Mouse (Mus musculus) brain, embryonic 14.5 days (tissue): ENCODE data around the gene Mindy3. TPM values are rescaled to one million over a fixed set of nuclear protein-coding genes. Genes with fewer than 3 reads are reported as not detected.

Experiments
- DNase-seq: peaks from one replicate; pipeline ENCODE4 v3.0.0-alpha.2; 2011; ENCODE audit warnings: low read depth
- CTCF ChIP-seq: fragments of 200-500 bp; IDR thresholded peaks from 2 replicates; pipeline ENCODE4 v1.5.1; 2012; ENCODE audit warnings: inconsistent platforms, mild to moderate bottlenecking, moderate library complexity, borderline replicate concordance; ENCODE audit not compliant: insufficient read depth, insufficient read length; ENCODE audit errors: extremely low read depth
- POLR2A ChIP-seq: fragments of 200-500 bp; IDR thresholded peaks from 2 replicates; pipeline ENCODE4 v1.6.1; 2012; ENCODE audit warnings: mild to moderate bottlenecking, inconsistent platforms, borderline replicate concordance; ENCODE audit not compliant: poor library complexity, insufficient read depth, insufficient read length, severe bottlenecking; ENCODE audit errors: extremely low read depth
- polyA plus RNA-seq: library from polyadenylated mRNA; depleted of rRNA; stranded (reverse); fragments of >200 nt; gene quantifications from 2 replicates; pipeline ENCODE4 v1.2.3, GENCODE M21; 2012

Mindy3 gene
- polyA plus RNA-seq, 1 experiment: 57.1 TPM

DNA sequence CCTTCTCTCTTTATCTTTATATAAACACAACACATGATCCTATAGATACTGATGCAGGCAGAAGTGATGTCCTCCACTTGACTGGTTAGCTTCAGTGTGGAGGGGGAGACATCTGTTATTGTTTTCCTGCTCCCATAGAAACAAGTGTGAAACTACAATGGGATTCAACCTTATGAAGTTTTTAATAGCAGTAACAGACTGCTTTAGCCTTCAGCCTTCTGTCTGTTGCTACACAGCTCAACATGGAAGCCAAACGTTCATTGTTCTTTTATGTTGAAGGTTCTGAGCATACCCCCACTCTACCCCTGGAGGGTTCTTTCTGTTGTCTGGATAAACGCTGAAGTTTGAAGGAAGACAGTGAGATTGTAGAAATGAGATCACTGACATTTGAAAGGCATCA is 87.3 kb downstream of the Mindy3 start:
- TF ChIP-seq CTCF (no peak), POLR2A (no peak)
- peak; percentile 3 for DNase-seq

DNA sequence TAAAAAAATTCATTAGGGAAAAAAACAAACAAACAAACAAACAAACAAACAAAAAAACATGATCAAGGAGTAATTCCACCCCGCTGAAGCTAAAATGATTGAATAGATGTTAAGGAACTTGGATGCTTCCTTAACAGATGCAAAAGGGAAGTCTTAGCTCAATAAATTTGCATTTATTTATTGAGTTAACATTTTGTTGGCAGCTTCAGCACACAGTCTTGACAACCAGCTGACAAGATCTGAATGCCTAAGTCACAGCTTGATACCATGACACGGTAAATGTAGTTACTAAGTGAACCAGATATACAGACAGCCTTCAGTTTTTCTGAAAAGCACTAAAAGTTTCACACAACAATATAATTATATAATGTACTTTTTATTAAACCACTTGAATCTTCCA is 89.7 kb downstream of the Mindy3 start:
- peak; percentile 83 for DNase-seq
- no peak for TF ChIP-seq POLR2A
- TF ChIP-seq CTCF: no peak

DNA sequence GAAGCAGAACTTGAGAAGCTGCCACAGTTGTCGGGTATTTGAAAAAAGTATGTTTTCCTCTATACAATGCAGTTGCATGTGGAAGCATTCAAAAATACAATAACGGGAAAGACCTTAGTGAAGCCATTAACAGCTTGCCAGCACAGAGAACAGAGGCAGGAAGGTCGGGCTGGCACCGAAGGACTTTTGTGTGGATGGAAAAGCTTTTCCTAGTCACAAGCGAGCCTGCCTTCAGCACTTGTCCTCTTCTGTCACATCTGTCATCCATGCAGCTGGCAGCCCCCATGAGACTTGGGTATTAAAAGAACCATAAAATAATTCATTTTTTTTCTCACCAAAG is 90.2 kb downstream of the Mindy3 start:
- peak; percentile 50 for DNase-seq

DNA sequence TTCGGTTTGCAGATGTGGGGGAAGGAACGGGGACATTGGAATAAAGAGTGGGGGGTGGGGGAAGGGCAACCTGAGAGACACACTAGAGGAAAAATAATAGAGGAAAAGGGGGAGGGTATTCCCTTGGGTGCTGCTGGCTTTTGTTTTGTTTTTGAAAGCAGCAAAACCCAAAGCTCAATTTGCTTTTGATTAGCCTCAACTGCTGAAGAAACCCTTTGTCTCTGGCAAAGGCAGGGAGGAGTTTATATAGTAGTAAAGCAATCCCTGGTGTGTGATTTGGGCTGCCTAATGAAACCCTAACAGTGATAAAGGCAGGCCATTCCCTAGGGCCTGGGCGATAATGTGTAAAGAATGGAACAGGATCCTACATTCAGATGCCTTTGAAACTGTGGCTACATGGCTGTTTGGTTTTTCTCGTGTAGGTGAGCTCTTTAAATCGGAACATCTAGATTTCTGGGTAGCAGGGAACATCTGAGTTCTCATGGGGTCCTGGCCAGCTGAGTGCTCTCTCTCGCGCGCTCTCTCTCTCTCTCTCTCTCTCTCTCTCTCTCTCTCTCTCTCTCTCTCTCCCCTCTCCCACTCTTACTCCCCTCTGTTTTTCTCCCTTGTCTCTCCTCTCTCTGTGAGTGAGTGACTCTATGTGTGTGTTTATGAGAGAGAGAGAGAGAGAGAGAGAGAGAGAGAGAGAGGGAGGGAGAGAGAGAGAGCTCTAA is 90.8 kb downstream of the Mindy3 start:
- DNase-seq: peak; percentile 66
- TF ChIP-seq POLR2A: no peak
- no peak for TF ChIP-seq CTCF

More for the DNA sequence above, 90.2 kb downstream of the Mindy3 start:
- TF ChIP-seq POLR2A (no peak), CTCF (no peak)

DNA sequence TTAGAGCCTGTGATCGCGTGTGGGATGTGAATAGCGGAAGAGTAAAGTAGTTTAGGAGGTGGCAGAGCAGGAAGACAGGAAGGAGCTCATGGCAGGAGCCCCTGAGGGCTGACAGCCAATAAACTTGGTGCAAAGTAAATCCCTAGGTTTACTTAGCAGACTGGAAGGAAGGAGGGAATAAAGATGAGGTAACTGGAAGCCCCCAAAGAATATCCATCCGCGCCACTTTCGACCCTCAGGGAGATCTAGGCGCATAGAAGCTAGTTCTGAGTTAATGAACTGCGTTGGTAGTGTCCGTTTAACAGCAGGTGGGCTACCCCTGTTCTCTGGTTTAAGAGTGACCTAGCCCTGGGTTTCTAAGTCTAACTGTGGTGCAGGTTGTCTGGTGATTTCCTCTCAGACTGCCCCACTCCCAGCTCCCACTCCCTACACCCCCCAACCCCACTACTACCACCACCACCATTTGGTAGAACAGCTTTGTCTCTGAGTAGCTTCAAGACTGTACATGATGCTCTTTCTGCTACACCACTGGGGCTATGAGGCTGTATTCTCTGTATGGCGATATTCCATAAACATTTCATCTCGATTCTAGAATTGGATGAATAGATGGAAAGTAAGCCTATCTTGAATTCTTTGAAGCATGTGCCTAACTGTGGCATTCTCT is 91.4 kb downstream of the Mindy3 start:
- peak; percentile 47 for DNase-seq
- no peak for TF ChIP-seq CTCF
- TF ChIP-seq POLR2A: no peak

DNA sequence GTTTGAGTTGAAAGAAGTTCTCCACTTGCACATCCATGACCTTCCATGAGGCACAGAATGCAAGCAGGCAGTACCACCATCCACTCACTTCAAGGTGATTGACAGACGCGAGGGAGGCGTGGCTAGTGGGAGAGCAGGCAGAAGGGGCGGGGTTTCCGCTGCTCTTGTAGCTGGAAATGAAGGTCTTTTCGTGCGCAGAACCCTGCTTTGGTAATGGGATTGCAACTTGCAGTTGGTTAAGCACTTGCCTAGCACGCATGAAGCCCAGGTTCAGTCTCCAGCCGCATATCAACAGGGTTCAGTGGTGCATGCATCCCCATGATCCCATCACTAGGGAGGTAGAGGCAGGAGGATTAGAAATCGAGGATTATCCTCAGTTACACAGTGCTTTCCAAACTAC is 92.1 kb downstream of the Mindy3 start:
- TF ChIP-seq POLR2A (no peak), CTCF (no peak)
- peak; percentile 85 for DNase-seq

DNA sequence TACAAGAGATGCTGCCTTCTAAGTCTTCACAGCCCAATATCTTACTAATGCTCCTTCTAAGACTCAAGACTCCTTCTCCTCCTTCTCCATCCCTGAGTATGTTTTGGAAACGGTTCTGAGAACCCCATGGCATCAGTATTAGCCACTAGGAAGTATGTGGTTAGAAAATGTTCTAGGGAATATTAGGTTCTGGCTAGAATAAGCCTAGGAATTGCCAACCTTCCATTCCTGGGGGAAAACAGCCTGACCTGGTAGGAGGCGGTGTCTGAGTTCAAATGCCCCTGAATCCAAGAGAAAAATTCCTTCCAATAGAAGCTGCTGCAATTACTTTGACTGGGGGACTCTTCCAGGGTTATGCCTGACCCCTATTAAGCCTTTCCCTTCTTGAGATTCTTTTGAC is 93.4 kb downstream of the Mindy3 start:
- DNase-seq: no peak
- TF ChIP-seq CTCF: no peak
- TF ChIP-seq POLR2A: no peak

DNA sequence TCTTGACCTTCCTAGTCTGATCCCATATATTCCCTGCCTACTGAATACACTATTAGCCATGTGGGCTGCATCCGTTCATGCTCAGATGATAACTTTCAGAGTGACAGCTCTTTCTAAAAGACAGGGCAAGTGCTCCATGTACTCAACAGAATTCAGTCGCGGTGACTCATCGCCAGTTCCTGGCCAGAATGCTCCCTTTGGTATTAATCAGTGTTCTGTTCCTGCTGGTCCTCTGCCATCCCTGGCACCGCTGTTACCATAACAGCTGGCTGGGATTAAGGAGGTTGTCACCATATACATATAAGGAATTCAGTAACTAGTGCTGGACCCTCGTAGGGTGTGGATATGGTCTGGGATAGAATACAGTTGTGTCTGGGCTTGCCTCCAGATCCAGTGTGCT is 93.9 kb downstream of the Mindy3 start:
- TF ChIP-seq POLR2A: no peak
- no peak for TF ChIP-seq CTCF

DNA sequence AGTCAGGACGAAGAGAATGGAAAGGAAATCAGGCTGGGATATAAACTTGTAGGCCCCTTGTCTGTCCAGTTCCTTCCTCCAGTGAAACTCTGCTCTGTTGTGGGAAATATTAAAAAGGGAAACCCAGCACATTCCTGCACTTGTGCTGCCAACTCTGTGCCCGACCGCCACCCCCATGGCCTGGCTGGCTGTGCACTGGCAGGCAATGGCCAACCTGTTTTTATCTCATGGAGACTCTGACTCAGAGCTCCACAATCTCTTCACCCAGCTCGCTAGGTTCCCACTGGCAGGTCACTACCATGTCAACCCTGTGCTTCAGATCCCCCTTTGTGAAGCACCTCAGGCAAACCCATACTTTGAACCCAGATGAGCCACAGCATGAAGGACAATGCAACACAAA is 98.4 kb downstream of the Mindy3 start:
- TF ChIP-seq POLR2A (no peak), CTCF (no peak)
- DNase-seq: no peak

More for the DNA sequence above, 93.9 kb downstream of the Mindy3 start:
- DNase-seq: no peak

DNA sequence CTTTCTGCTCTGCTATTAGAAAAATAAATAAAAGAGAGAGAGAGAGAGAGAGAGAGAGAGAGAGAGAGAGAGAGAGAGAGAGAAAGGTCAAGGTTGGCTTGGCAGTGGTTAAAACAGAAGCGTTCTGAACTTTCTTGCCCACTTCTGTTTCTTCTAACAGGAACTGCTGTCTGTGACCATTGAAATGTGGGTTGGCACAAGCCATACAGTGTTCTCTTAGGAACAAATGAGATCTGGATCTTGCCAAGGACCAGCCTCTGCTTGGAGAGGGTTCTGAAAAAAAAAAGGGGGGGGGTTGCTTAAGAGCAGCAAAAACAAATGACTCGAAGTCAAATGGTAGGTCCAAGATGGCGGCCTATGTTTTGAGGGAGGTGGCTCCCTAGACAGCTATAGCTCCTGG is 100.6 kb downstream of the Mindy3 start:
- DNase-seq: no peak
- TF ChIP-seq POLR2A (no peak), CTCF (no peak)

DNA sequence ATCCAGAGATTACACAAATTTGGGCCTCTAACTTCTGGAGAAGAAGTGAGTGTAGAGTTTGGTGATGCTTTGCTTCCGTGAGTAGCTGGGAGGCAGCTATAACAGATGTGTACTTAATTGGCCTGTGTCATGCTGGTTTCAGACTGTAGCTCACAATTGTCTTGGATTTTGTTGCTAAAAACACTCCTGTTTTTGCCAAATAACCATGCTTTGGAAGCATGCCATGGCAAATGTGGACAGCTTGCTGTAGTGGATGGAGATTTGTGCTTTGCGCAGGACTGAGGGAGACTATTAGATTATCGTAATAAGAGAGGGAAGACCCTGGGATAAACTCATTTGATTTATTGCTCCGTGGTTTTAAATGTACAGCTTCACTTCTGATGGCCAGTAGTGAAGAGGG is 101.2 kb downstream of the Mindy3 start:
- TF ChIP-seq CTCF (no peak), POLR2A (no peak)
- peak; percentile 56 for DNase-seq

DNA sequence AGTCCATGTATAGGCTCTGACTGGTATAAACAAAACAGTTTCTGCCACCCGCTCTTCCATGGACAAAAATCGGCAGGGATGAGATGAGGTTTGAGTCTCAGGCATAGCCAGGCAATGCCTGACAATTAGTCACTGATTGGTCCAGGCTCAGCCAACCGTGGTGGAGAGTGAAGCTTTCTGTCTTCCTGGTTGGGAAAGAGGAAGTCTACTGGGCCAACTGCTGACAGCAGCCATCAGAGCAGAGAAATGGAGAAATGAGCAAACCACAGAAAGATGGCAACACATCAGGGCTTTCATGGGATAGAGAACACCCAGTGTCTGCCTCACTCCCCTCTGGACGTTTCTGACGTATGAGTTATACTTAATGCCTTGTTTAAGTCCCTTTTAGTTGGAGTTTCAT is 101.9 kb downstream of the Mindy3 start:
- DNase-seq: no peak
- no peak for TF ChIP-seq CTCF
- no peak for TF ChIP-seq POLR2A
